In genomic region chr16:43476921-43477320, GRCm38 (mm10) we compare ENCODE assay signal across 32 mouse cellular contexts.
"Had no signal": no experiment of that assay in that cellular context is flagged by ENCODE, and none has a peak within 500 bp of the region (broad histone marks: within the 10 kb centered on the region; RNA-seq: fewer than 3 reads in every experiment).

No protein-coding gene starts in this region.

- H3K36me3 ChIP-seq: limb, embryonic 10.5 days; limb, embryonic 12.5 days; limb, embryonic 13.5 days; limb, embryonic 15.5 days; liver, embryonic 12.5 days; liver, embryonic 13.5 days; liver, embryonic 15.5 days; lung, embryonic 15.5 days; midbrain, embryonic 10.5 days; midbrain, embryonic 12.5 days; midbrain, embryonic 13.5 days; midbrain, embryonic 15.5 days; neural tube, embryonic 12.5 days; neural tube, embryonic 13.5 days had no signal

- H3K27ac ChIP-seq: limb, embryonic 10.5 days; limb, embryonic 12.5 days; limb, embryonic 13.5 days; limb, embryonic 15.5 days; liver, embryonic 12.5 days; liver, embryonic 13.5 days; liver, embryonic 14.5 days; liver, embryonic 15.5 days; lung, embryonic 15.5 days; macrophage; midbrain, embryonic 10.5 days; midbrain, embryonic 12.5 days; midbrain, embryonic 13.5 days; midbrain, embryonic 15.5 days; neural tube, embryonic 12.5 days; neural tube, embryonic 13.5 days had no signal

- H3K4me3 ChIP-seq: limb, embryonic 10.5 days; limb, embryonic 12.5 days; limb, embryonic 13.5 days; limb, embryonic 15.5 days; liver, embryonic 12.5 days; liver, embryonic 13.5 days; liver, embryonic 15.5 days; lung, embryonic 15.5 days; megakaryocyte, embryonic 14.5 days; midbrain, embryonic 10.5 days; midbrain, embryonic 12.5 days; midbrain, embryonic 13.5 days; midbrain, embryonic 15.5 days; myocyte; neural tube, embryonic 12.5 days; neural tube, embryonic 13.5 days had no signal

- H3K9me3 ChIP-seq: limb, embryonic 10.5 days; limb, embryonic 12.5 days; limb, embryonic 13.5 days; limb, embryonic 15.5 days; liver, embryonic 12.5 days; liver, embryonic 13.5 days; liver, embryonic 15.5 days; lung, embryonic 15.5 days; megakaryocyte, embryonic 14.5 days; midbrain, embryonic 10.5 days; midbrain, embryonic 12.5 days; midbrain, embryonic 13.5 days; midbrain, embryonic 15.5 days; neural tube, embryonic 12.5 days; neural tube, embryonic 13.5 days had no signal

- H3K9ac ChIP-seq: limb, embryonic 12.5 days; limb, embryonic 13.5 days; limb, embryonic 15.5 days; liver, embryonic 12.5 days; liver, embryonic 13.5 days; liver, embryonic 14.5 days; liver, embryonic 15.5 days; liver, postnatal 0 days; lung, embryonic 14.5 days; lung, embryonic 15.5 days; midbrain, embryonic 12.5 days; midbrain, embryonic 13.5 days; midbrain, embryonic 15.5 days; neural tube, embryonic 12.5 days; neural tube, embryonic 13.5 days had no signal

- DNase-seq: left cerebral cortex, postnatal 4 days; liver; liver, embryonic 13.5 days; liver, postnatal 0 days; lung, adult 18-20 months; lung, adult 2 months; lung, embryonic 14.5 days; lung, postnatal 10 days; lung, postnatal 14 days; lung, postnatal 36 days; lung, postnatal 4 days; midbrain, embryonic 14.5 days had no signal

- H3K4me2 ChIP-seq: limb, embryonic 12.5 days; limb, embryonic 13.5 days; limb, embryonic 15.5 days; liver, embryonic 11.5 days; liver, embryonic 12.5 days; liver, embryonic 13.5 days; liver, embryonic 15.5 days; lung, embryonic 14.5 days; lung, embryonic 15.5 days; midbrain, embryonic 12.5 days; midbrain, embryonic 13.5 days; midbrain, embryonic 15.5 days; neural tube, embryonic 12.5 days; neural tube, embryonic 13.5 days had no signal

- H3K4me1 ChIP-seq: limb, embryonic 10.5 days; limb, embryonic 12.5 days; limb, embryonic 13.5 days; limb, embryonic 15.5 days; liver, embryonic 12.5 days; liver, embryonic 13.5 days; liver, embryonic 15.5 days; lung, embryonic 15.5 days; megakaryocyte, embryonic 14.5 days; midbrain, embryonic 10.5 days; midbrain, embryonic 13.5 days; midbrain, embryonic 15.5 days; neural tube, embryonic 12.5 days; neural tube, embryonic 13.5 days had no signal

- H3K27me3 ChIP-seq: limb, embryonic 12.5 days; limb, embryonic 13.5 days; limb, embryonic 15.5 days; liver, embryonic 12.5 days; liver, embryonic 13.5 days; liver, embryonic 15.5 days; lung, embryonic 15.5 days; megakaryocyte, embryonic 14.5 days; midbrain, embryonic 12.5 days; midbrain, embryonic 13.5 days; midbrain, embryonic 15.5 days; neural tube, embryonic 12.5 days; neural tube, embryonic 13.5 days had no signal

- ATAC-seq: liver, embryonic 12.5 days; liver, postnatal 0 days; lung, postnatal 0 days; midbrain, embryonic 13.5 days; midbrain, embryonic 15.5 days; midbrain, embryonic 16.5 days had no signal
